ENCODE assay signal across 28 mouse cellular contexts in genomic region chr11:14958689-14959088, GRCm38 (mm10).
A peak's percentile ranks its signal among the peaks of the same experiment; 100 is the strongest.
DNase-seq lines count a peak whose midpoint lies in the region; ATAC-seq and TF ChIP-seq lines count a peak whose summit lies in the region.
"Had no signal": no experiment of that assay in that cellular context is flagged by ENCODE, and none has a peak within 500 bp of the region (broad histone marks: within the 10 kb centered on the region; RNA-seq: fewer than 3 reads in every experiment).

No protein-coding gene starts in this region.

- no peak for TF ChIP-seq CTCF in G1E (IDR thresholded peaks at IDR 0.05; ENCODE audit: low read depth, low read length)
- no peak for TF ChIP-seq CTCF in MEL (IDR thresholded peaks at IDR 0.05 in 2 of 3, conservative IDR thresholded peaks at IDR 0.05 in 1 of 3; ENCODE audit: control insufficient read depth in 1 of 3, insufficient read depth in 1 of 3, low read depth in 2 of 3, low read length in 3 of 3, poor library complexity in 1 of 3, severe bottlenecking in 1 of 3)

- peak; percentile 86 for ATAC-seq in G1E (ENCODE audit: extremely low read depth, insufficient number of reproducible peaks, low FRiP score, poor library complexity, severe bottlenecking)
- ATAC-seq in liver, embryonic 12.5 days, result peak; percentile 89
- peak; percentile 61; the same call in 1 of the 2 replicates for ATAC-seq in liver, embryonic 15.5 days (ENCODE audit: insufficient read depth)
- no peak for ATAC-seq in hindbrain, embryonic 11.5 days (ENCODE audit: low FRiP score)
- ATAC-seq: CD4-positive, CD25-positive, alpha-beta regulatory T cell, adult 4 months; forebrain, embryonic 14.5 days; forebrain, postnatal 0 days; Patski had no signal

- H3K79me2 ChIP-seq in MEL (ENCODE audit: control insufficient read depth, insufficient read depth, low read length, poor library complexity), result no peaks in the 10 kb centered on the region

- peak; percentile 86 to 88 for TF ChIP-seq EP300 in MEL (IDR thresholded peaks at IDR 0.05; ENCODE audit: low read depth in 1 of 2, low read length in 2 of 2)

- H3K4me3 ChIP-seq in G1E (ENCODE audit: low read depth, low read length), result no peak overlapping the region
- H3K4me3 ChIP-seq in MEL (ENCODE audit: control insufficient read depth in 1 of 2, insufficient read depth in 1 of 2, low read depth in 2 of 2, low read length in 2 of 2), result no peak overlapping the region
- no peak overlapping the region for H3K4me3 ChIP-seq in liver, embryonic 12.5 days
- no peak overlapping the region for H3K4me3 ChIP-seq in liver, embryonic 15.5 days (replicated peaks)
- no peak overlapping the region for H3K4me3 ChIP-seq in hindbrain, embryonic 11.5 days (ENCODE audit: low read depth, low read length)
- H3K4me3 ChIP-seq: embryonic facial prominence, embryonic 12.5 days; embryonic facial prominence, embryonic 15.5 days; gastrocnemius, adult 2 months; heart, embryonic 10.5 days; heart, embryonic 13.5 days; hindbrain, embryonic 12.5 days; hindbrain, embryonic 15.5 days had no signal

- no peak overlapping the region for H3K27ac ChIP-seq in MEL (ENCODE audit: control insufficient read depth, low read depth, low read length)
- H3K27ac ChIP-seq in liver, embryonic 12.5 days, result no peak overlapping the region
- H3K27ac ChIP-seq in liver, embryonic 15.5 days (replicated peaks), result no peak overlapping the region
- H3K27ac ChIP-seq in hindbrain, embryonic 11.5 days (ENCODE audit: low read depth, low read length), result no peak overlapping the region
- H3K27ac ChIP-seq: embryonic facial prominence, embryonic 12.5 days; embryonic facial prominence, embryonic 15.5 days; gastrocnemius, adult 2 months; heart, embryonic 10.5 days; heart, embryonic 13.5 days; hindbrain, embryonic 12.5 days; hindbrain, embryonic 15.5 days had no signal

- H3K27me3 ChIP-seq in G1E (ENCODE audit: insufficient read depth, low read length) (no peaks in the 10 kb centered on the region), MEL (ENCODE audit: control insufficient read depth in 1 of 2, insufficient read depth in 2 of 2, low read length in 2 of 2) (no peaks in the 10 kb centered on the region)
- H3K27me3 ChIP-seq in liver, embryonic 12.5 days (replicated peaks), result no peaks in the 10 kb centered on the region
- H3K27me3 ChIP-seq in liver, embryonic 15.5 days, result no peaks in the 10 kb centered on the region
- H3K27me3 ChIP-seq in hindbrain, embryonic 11.5 days (ENCODE audit: control insufficient read depth, insufficient read depth, low read length), result no peaks in the 10 kb centered on the region
- H3K27me3 ChIP-seq: embryonic facial prominence, embryonic 12.5 days; embryonic facial prominence, embryonic 15.5 days; heart, embryonic 13.5 days; hindbrain, embryonic 12.5 days; hindbrain, embryonic 15.5 days; Patski had no signal

- no peak for TF ChIP-seq POLR2A in MEL (IDR thresholded peaks at IDR 0.05; ENCODE audit: control insufficient read depth in 1 of 2, insufficient read depth in 1 of 2, low read depth in 1 of 2, low read length in 2 of 2, poor library complexity in 1 of 2)

- H3K9ac ChIP-seq in MEL (ENCODE audit: control insufficient read depth, low read depth, low read length, poor library complexity, severe bottlenecking), result no peak overlapping the region
- H3K9ac ChIP-seq in liver, embryonic 12.5 days, result no peak overlapping the region
- H3K9ac ChIP-seq in liver, embryonic 15.5 days, result no peak overlapping the region
- no peak overlapping the region for H3K9ac ChIP-seq in hindbrain, embryonic 11.5 days (ENCODE audit: low read depth, low read length)
- H3K9ac ChIP-seq: embryonic facial prominence, embryonic 12.5 days; embryonic facial prominence, embryonic 15.5 days; forebrain, postnatal 0 days; heart, embryonic 13.5 days; hindbrain, embryonic 12.5 days; hindbrain, embryonic 15.5 days had no signal

- no peak for DNase-seq in G1E (ENCODE audit: low spot score)
- peak; percentile 79 for DNase-seq in MEL (ENCODE audit: low read depth, low spot score)
- no peak for DNase-seq in hindbrain, embryonic 11.5 days (ENCODE audit: low spot score)
- no peak for DNase-seq in ovary, postnatal 14 days (ENCODE audit: low spot score)
- DNase-seq in embryo, embryonic 11 days, result no peak
- no peak for DNase-seq in right cerebral cortex, adult 2 months (ENCODE audit: low spot score in 2 of 2)
- DNase-seq: adrenal gland, postnatal 10 days; adrenal gland, postnatal 36 days; cerebellum, adult 11-12 months; cerebellum, adult 9-10 months; cerebellum, postnatal 14 days; forebrain, postnatal 0 days; gastrocnemius, adult 2 months; gastrocnemius, postnatal 14 days; heart, adult 18-20 months; heart, postnatal 14 days; heart, postnatal 4 days had no signal

- H3K36me3 ChIP-seq in G1E (replicated peaks) (no peaks in the 10 kb centered on the region), MEL (ENCODE audit: control insufficient read depth in 1 of 2, insufficient read depth in 2 of 2, low read length in 2 of 2) (peaks cover 0 to 12% of the 10 kb centered on the region in 2 experiments; a peak in 2 of 4 replicates)
- no peaks in the 10 kb centered on the region for H3K36me3 ChIP-seq in liver, embryonic 12.5 days
- H3K36me3 ChIP-seq in liver, embryonic 15.5 days (replicated peaks), result no peaks in the 10 kb centered on the region
- no peaks in the 10 kb centered on the region for H3K36me3 ChIP-seq in hindbrain, embryonic 11.5 days (ENCODE audit: control insufficient read depth, insufficient read depth, low read length)
- H3K36me3 ChIP-seq: embryonic facial prominence, embryonic 12.5 days; embryonic facial prominence, embryonic 15.5 days; heart, embryonic 10.5 days; heart, embryonic 13.5 days; hindbrain, embryonic 12.5 days; hindbrain, embryonic 15.5 days had no signal

- H3K9me3 ChIP-seq in G1E (replicated peaks) (no peaks in the 10 kb centered on the region), MEL (replicated peaks; ENCODE audit: insufficient read depth, low read length) (no peaks in the 10 kb centered on the region)
- H3K9me3 ChIP-seq in liver, embryonic 12.5 days (replicated peaks), result no peaks in the 10 kb centered on the region
- no peaks in the 10 kb centered on the region for H3K9me3 ChIP-seq in liver, embryonic 15.5 days (replicated peaks)
- H3K9me3 ChIP-seq in hindbrain, embryonic 11.5 days (ENCODE audit: control insufficient read depth, low read length), result no peaks in the 10 kb centered on the region
- H3K9me3 ChIP-seq: embryonic facial prominence, embryonic 12.5 days; embryonic facial prominence, embryonic 15.5 days; heart, embryonic 10.5 days; heart, embryonic 13.5 days; hindbrain, embryonic 12.5 days; hindbrain, embryonic 15.5 days had no signal

- H3K4me2 ChIP-seq in liver, embryonic 12.5 days, result no peak overlapping the region
- no peak overlapping the region for H3K4me2 ChIP-seq in liver, embryonic 15.5 days
- H3K4me2 ChIP-seq in hindbrain, embryonic 11.5 days (replicated peaks; ENCODE audit: low read depth, low read length), result no peak overlapping the region
- H3K4me2 ChIP-seq: embryonic facial prominence, embryonic 12.5 days; embryonic facial prominence, embryonic 15.5 days; heart, embryonic 13.5 days; hindbrain, embryonic 12.5 days; hindbrain, embryonic 15.5 days had no signal

- H3K4me1 ChIP-seq in G1E (ENCODE audit: insufficient read depth, low read depth, low read length) (peaks cover 14% of the 10 kb centered on the region; the same call in 1 of the 2 replicates), MEL (ENCODE audit: control insufficient read depth in 1 of 2, insufficient read depth in 2 of 2, low read length in 2 of 2) (peaks cover 4 to 9% of the 10 kb centered on the region in 2 experiments; a peak in 3 of 4 replicates)
- H3K4me1 ChIP-seq in liver, embryonic 12.5 days, result no peaks in the 10 kb centered on the region
- H3K4me1 ChIP-seq in liver, embryonic 15.5 days (replicated peaks), result no peaks in the 10 kb centered on the region
- no peaks in the 10 kb centered on the region for H3K4me1 ChIP-seq in hindbrain, embryonic 11.5 days (replicated peaks; ENCODE audit: control insufficient read depth, insufficient read depth, low read length)
- H3K4me1 ChIP-seq: embryonic facial prominence, embryonic 12.5 days; embryonic facial prominence, embryonic 15.5 days; heart, embryonic 10.5 days; heart, embryonic 13.5 days; hindbrain, embryonic 12.5 days; hindbrain, embryonic 15.5 days had no signal

- TF ChIP-seq RAD21 in MEL (IDR thresholded peaks at IDR 0.05; ENCODE audit: low read depth, low read length), result no peak

TF ChIP-seq in MEL, 35 proteins besides CTCF, POLR2A, EP300 and RAD21 (continues in another document):
- 0 out of 2 replicates have a peak, but pooled peaks have one; percentile 33 for TF ChIP-seq ELF1 (IDR thresholded peaks at IDR 0.05; ENCODE audit: low read depth, low read length)
- TF ChIP-seq ZKSCAN1 (IDR thresholded peaks at IDR 0.05; ENCODE audit: low read depth, low read length), result no peak
- no peak for TF ChIP-seq CHD2 (IDR thresholded peaks at IDR 0.05; ENCODE audit: low read length)
- peak; percentile 60; the same call in 1 of the 2 replicates for TF ChIP-seq RCOR1 (IDR thresholded peaks at IDR 0.05; ENCODE audit: low read depth, low read length)
- peak; percentile 19; the same call in 1 of the 2 replicates for TF ChIP-seq KAT2A (conservative IDR thresholded peaks at IDR 0.05; ENCODE audit: low read depth, low read length)
- TF ChIP-seq USF1 (IDR thresholded peaks at IDR 0.05; ENCODE audit: low read depth, low read length), result peak; percentile 61; the same call in 1 of the 2 replicates
- TF ChIP-seq NELFE (IDR thresholded peaks at IDR 0.05; ENCODE audit: low read depth, low read length), result peak; percentile 21; the same call in 1 of the 2 replicates
- no peak; the same call in 1 of the 2 replicates for TF ChIP-seq MYB (IDR thresholded peaks at IDR 0.05; ENCODE audit: low read depth, low read length)
- peak; percentile 44; the same call in 1 of the 2 replicates for TF ChIP-seq MAX (IDR thresholded peaks at IDR 0.05; ENCODE audit: low read length)
- TF ChIP-seq MEF2A (IDR thresholded peaks at IDR 0.05; ENCODE audit: extremely low read depth, insufficient replicate concordance, low read depth, low read length, poor library complexity, severe bottlenecking), result no peak
- TF ChIP-seq UBTF (IDR thresholded peaks at IDR 0.05; ENCODE audit: borderline replicate concordance, insufficient read depth, low read depth, low read length), result no peak
- TF ChIP-seq TAL1 (IDR thresholded peaks at IDR 0.05; ENCODE audit: low read length), result peak; percentile 42
- TF ChIP-seq E2F4 (IDR thresholded peaks at IDR 0.05; ENCODE audit: borderline replicate concordance, low read depth, low read length), result no peak
- no peak for TF ChIP-seq SMC3 (IDR thresholded peaks at IDR 0.05; ENCODE audit: low read depth, low read length)
- no peak for TF ChIP-seq MYC (IDR thresholded peaks at IDR 0.05; ENCODE audit: low read depth, low read length)
- no peak for TF ChIP-seq JUND (IDR thresholded peaks at IDR 0.05; ENCODE audit: low read depth, low read length)
- TF ChIP-seq SIN3A (IDR thresholded peaks at IDR 0.05; ENCODE audit: low read length), result no peak; the same call in 1 of the 2 replicates
- peak; percentile 44; the same call in 1 of the 2 replicates for TF ChIP-seq ZNF384 (IDR thresholded peaks at IDR 0.05; ENCODE audit: low read depth, low read length)
- peak; percentile 87 for TF ChIP-seq GATA1 (IDR thresholded peaks at IDR 0.05; ENCODE audit: low read depth, low read length)
